Mouse (Mus musculus): ENCODE results near the gene Dennd1a.

DNA sequence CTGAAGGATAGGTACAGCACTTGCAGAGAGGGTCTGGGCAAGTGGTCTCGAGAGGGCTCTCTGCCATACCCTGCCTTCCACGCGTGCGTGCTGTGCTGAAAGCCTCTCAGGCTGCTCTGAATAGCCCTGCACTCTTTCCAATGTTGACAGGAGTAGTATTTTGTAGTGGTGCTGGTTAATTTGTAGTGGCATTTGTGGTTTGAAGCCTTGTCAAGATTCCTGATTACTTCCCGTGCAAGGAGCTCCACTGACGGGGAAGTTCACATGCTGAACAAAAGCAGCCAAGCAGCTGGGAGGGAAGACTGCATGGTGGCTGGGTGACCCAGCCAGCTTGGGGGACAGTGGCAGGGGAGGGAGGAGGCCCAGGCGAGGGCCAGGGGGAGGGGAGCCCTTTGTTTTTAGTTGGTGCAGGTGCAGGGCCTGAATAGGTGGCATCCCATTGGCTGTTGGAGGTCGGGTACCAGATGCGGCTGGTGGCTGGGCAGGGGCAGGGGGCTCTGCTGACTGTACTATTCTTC lies 457.4 kb downstream of the Dennd1a start:
- no peak for TF ChIP-seq CTCF (IDR thresholded peaks at IDR 0.05; ENCODE audit: low read depth)
- TF ChIP-seq EP300 (optimal IDR thresholded peaks at IDR 0.05), result no peak

All from stomach, postnatal 0 days (tissue).